Mouse (Mus musculus) forebrain, embryonic 11.5 days (tissue): ENCODE data around the gene Btn1a1. TPM values are rescaled to one million over a fixed set of nuclear protein-coding genes. Genes with fewer than 3 reads are reported as not detected.
A peak's percentile ranks its signal among the peaks of the same experiment; 100 is the strongest.

ENCODE experiments used
- ATAC-seq: fragments of 200-750 bp; cut with Nextera tagmentation; replicated peaks from 2 replicates; pipeline ENCODE4 v1.8.0; 2017; ENCODE audit warnings: moderate TSS enrichment; ENCODE audit not compliant: low FRiP score
- DNase-seq: peaks from one replicate; pipeline ENCODE4 v3.0.0-alpha.2; 2017; ENCODE audit warnings: low spot score
- H3K27ac ChIP-seq: fragments of 300-500 bp; sonication (generic); 2 replicates; pipeline ENCODE4 v1.5.1; 2014; ENCODE audit warnings: low read depth, low read length
- H3K27me3 ChIP-seq: fragments of 300-500 bp; sonication (generic); 2 replicates; pipeline ENCODE4 v1.6.1; 2014; ENCODE audit warnings: mild to moderate bottlenecking, low read length, mixed read lengths; ENCODE audit not compliant: control insufficient read depth, insufficient read depth
- H3K36me3 ChIP-seq: fragments of 300-500 bp; sonication (generic); 2 replicates; pipeline ENCODE4 v1.6.1; 2014; ENCODE audit warnings: mild to moderate bottlenecking, low read length, moderate library complexity, mixed read lengths; ENCODE audit not compliant: control insufficient read depth, insufficient read depth
- H3K4me1 ChIP-seq: fragments of 300-500 bp; sonication (generic); replicated peaks from 2 replicates; pipeline ENCODE4 v1.6.1; 2014; ENCODE audit warnings: low read length, mixed read lengths; ENCODE audit not compliant: control insufficient read depth, insufficient read depth
- H3K4me2 ChIP-seq: fragments of 300-500 bp; sonication (generic); 2 replicates; pipeline ENCODE4 v1.6.1; 2014; ENCODE audit warnings: low read depth, mild to moderate bottlenecking, low read length, moderate library complexity, mixed read lengths; ENCODE audit not compliant: severe bottlenecking
- H3K4me3 ChIP-seq: fragments of 300-500 bp; sonication (generic); 2 replicates; pipeline ENCODE4 v1.5.1; 2014; ENCODE audit warnings: low read depth, low read length
- H3K9ac ChIP-seq: fragments of 300-500 bp; sonication (generic); 2 replicates; pipeline ENCODE4 v1.6.1; 2014; ENCODE audit warnings: low read length
- H3K9me3 ChIP-seq: fragments of 300-500 bp; sonication (generic); 2 replicates; pipeline ENCODE4 v1.6.1; 2016; ENCODE audit warnings: low read length, mixed read lengths; ENCODE audit not compliant: control insufficient read depth
- WGBS: fragments of 180-500 bp; shearing (Covaris S2); extraction: QIAGEN DNeasy Blood & Tissue Kit; methylation state at CpG from one replicate; pipeline ENCODE4 v1.1.7; 2014; 5-methylcytosine and 5-hydroxymethylcytosine counted together
- polyA plus RNA-seq: library from polyadenylated mRNA; unstranded; fragments of >200 nt; fragmentation: Nextera tagmentation; extraction: Ambion mirVana; gene quantifications from 2 replicates; pipeline ENCODE4 v1.2.1, GENCODE M21; 2014

Btn1a1 gene
- polyA plus RNA-seq, 1 experiment from 2014 or later, result 0.17 TPM

- under 1% methylated on average over 20 of the region's 20 CpGs for WGBS
- no peaks in the 10 kb centered on the region for H3K9me3 ChIP-seq
- ATAC-seq, result peak; percentile 40; the same call in 1 of the 2 replicates
- H3K4me1 ChIP-seq, result 0 out of 2 replicates have a peak, but pooled peaks cover 1% of the 10 kb centered on the region
- DNase-seq, result no peak
- H3K4me3 ChIP-seq, result peak overlapping the region; percentile 34
- no peak overlapping the region for H3K27ac ChIP-seq
- H3K9ac ChIP-seq, result peak overlapping the region; percentile 51
- no peaks in the 10 kb centered on the region for H3K36me3 ChIP-seq
- H3K4me2 ChIP-seq, result peak overlapping the region; percentile 70
- no peaks in the 10 kb centered on the region for H3K27me3 ChIP-seq
These were observed 53.5 kb downstream of the Btn1a1 start for GRCm38 (mm10) chr13:23412211-23412629.

- H3K27ac ChIP-seq, result no peak overlapping the region
- ATAC-seq, result peak; percentile 47
- H3K27me3 ChIP-seq, result no peaks in the 10 kb centered on the region
- 3% methylated on average over 29 of the region's 29 CpGs for WGBS
- DNase-seq, result peak; percentile 65
- peak overlapping the region; percentile 70 for H3K4me2 ChIP-seq
- H3K4me3 ChIP-seq, result peak overlapping the region; percentile 34
- 0 out of 2 replicates have a peak, but pooled peaks cover 1% of the 10 kb centered on the region for H3K4me1 ChIP-seq
- H3K36me3 ChIP-seq, result no peaks in the 10 kb centered on the region
- no peaks in the 10 kb centered on the region for H3K9me3 ChIP-seq
- H3K9ac ChIP-seq, result no peak overlapping the region
These were observed 54.1 kb downstream of the Btn1a1 start for GRCm38 (mm10) chr13:23411311-23412210.

GRCm38 (mm10) chr13:23410632-23411031 is 55.1 kb downstream of the Btn1a1 start:
- H3K36me3 ChIP-seq, result no peaks in the 10 kb centered on the region
- no peak overlapping the region for H3K4me2 ChIP-seq
- DNase-seq (no peak), ATAC-seq (no peak)
- H3K9me3 ChIP-seq, result no peaks in the 10 kb centered on the region
- H3K9ac ChIP-seq, result no peak overlapping the region
- 68% methylated on average over 9 of the region's 9 CpGs for WGBS
- H3K4me3 ChIP-seq, result no peak overlapping the region
- no peak overlapping the region for H3K27ac ChIP-seq
- H3K4me1 ChIP-seq, result 0 out of 2 replicates have a peak, but pooled peaks cover 1% of the 10 kb centered on the region
- no peaks in the 10 kb centered on the region for H3K27me3 ChIP-seq

Other genes with a start within 250 kb of the Btn1a1 start
- 0.16 TPM in 1 of 2 replicates, not detected in the other for gene Vmn1r222, start 230.0 kb downstream of the Btn1a1 start, polyA plus RNA-seq
- gene Vmn1r223, start 218.8 kb downstream of the Btn1a1 start, polyA plus RNA-seq, result not detected in 2 replicates
- gene Zfp322a, start 96.7 kb downstream of the Btn1a1 start, polyA plus RNA-seq, result 61.9 and 72.7 TPM in 2 replicates
- gene Abt1, start 42.0 kb downstream of the Btn1a1 start, polyA plus RNA-seq, result 13.0 and 13.5 TPM in 2 replicates
- gene Btn2a2, start 23.0 kb upstream of the Btn1a1 start, polyA plus RNA-seq, result 0.48 and 0.59 TPM in 2 replicates
- 2.0 and 4.9 TPM in 2 replicates for gene Hist1h4h, start 65.1 kb upstream of the Btn1a1 start, polyA plus RNA-seq
- 7.7 and 9.3 TPM in 2 replicates for gene Hist1h2af, start 68.0 kb upstream of the Btn1a1 start, polyA plus RNA-seq
- gene Hist1h3g, start 69.5 kb upstream of the Btn1a1 start, polyA plus RNA-seq, result 5.2 and 5.7 TPM in 2 replicates
- gene Hist1h2bh, start 77.5 kb upstream of the Btn1a1 start, polyA plus RNA-seq, result 0.85 and 1.2 TPM in 2 replicates
- 0.92 and 1.4 TPM in 2 replicates for gene Hist1h3f, start 78.2 kb upstream of the Btn1a1 start, polyA plus RNA-seq
- 1.2 and 1.3 TPM in 2 replicates for gene Hist1h4f, start 85.7 kb upstream of the Btn1a1 start, polyA plus RNA-seq
- 0.87 and 0.92 TPM in 2 replicates for gene Hist1h1d, start 87.4 kb upstream of the Btn1a1 start, polyA plus RNA-seq
- gene Hist1h3e, start 96.5 kb upstream of the Btn1a1 start, polyA plus RNA-seq, result 6.7 and 10.4 TPM in 2 replicates
- gene Hist1h2ae, start 105.3 kb upstream of the Btn1a1 start, polyA plus RNA-seq, result 96.4 and 102 TPM in 2 replicates
- gene Hist1h2bg, start 105.5 kb upstream of the Btn1a1 start, polyA plus RNA-seq, result 7.4 and 10.0 TPM in 2 replicates
- 4.5 and 5.9 TPM in 2 replicates for gene Hist1h2bf, start 108.3 kb upstream of the Btn1a1 start, polyA plus RNA-seq
- gene Hist1h2ad, start 108.5 kb upstream of the Btn1a1 start, polyA plus RNA-seq, result 2.5 and 3.0 TPM in 2 replicates
- gene Hist1h3d, start 109.9 kb upstream of the Btn1a1 start, polyA plus RNA-seq, result 11.9 and 13.9 TPM in 2 replicates
- 132 and 133 TPM in 2 replicates for gene Hist1h4d, start 115.7 kb upstream of the Btn1a1 start, polyA plus RNA-seq
- 4.0 and 4.6 TPM in 2 replicates for gene Hist1h2be, start 155.2 kb upstream of the Btn1a1 start, polyA plus RNA-seq
- gene Hist1h1e, start 156.7 kb upstream of the Btn1a1 start, polyA plus RNA-seq, result 27.3 and 27.7 TPM in 2 replicates
- 1.1 and 1.2 TPM in 2 replicates for gene Hist1h2ac, start 218.0 kb upstream of the Btn1a1 start, polyA plus RNA-seq
- 23.4 and 25.3 TPM in 2 replicates for gene Hist1h2bc, start 218.3 kb upstream of the Btn1a1 start, polyA plus RNA-seq
- gene Hist1h1t, start 229.9 kb upstream of the Btn1a1 start, polyA plus RNA-seq, result 0.51 TPM in 1 of 2 replicates, not detected in the other
- 6.0 and 6.8 TPM in 2 replicates for gene Hist1h4c, start 232.6 kb upstream of the Btn1a1 start, polyA plus RNA-seq
- gene Hfe, start 245.0 kb upstream of the Btn1a1 start, polyA plus RNA-seq, result 2.2 TPM in 2 replicates